Mouse (Mus musculus): ENCODE measurements around the gene Wdr59.

Gene Wdr59

GRCm38 (mm10) chr8:111403391-111403790 lies 118.5 kb downstream of the Wdr59 start:
- DNase-seq (ENCODE audit: low read depth, low spot score), result no peak
